Mouse (Mus musculus) spleen, adult 18-20 months (tissue): ENCODE measurements around the gene Tsga10ip.

ENCODE experiments used
- DNase-seq, 2 experiments: peaks; one replicate each; pipeline ENCODE4 v3.0.0; 2022; ENCODE audit warnings: mixed read lengths in 2 of 2

Tsga10ip gene

DNA sequence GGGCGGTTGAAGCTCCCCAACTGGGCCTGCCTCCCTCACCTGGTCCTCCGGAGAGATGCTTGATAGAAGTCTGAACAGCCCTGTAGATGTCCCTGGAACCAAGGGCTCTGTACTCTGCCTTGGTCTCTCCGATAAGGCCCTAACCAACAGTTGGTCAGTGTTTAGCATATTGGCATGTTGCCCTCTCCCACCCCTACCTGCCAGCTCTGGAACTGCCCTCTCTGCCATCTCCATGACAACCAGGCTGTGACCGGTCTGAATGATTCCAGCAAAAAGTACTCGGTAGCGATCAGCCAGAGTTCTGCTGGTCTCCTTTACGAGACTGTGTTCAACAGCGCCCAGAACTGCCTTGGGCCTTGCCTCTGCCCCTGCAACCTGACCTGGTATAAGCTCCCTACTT, at the start of gene Tsga10ip:
TSS of gene Tsga10ip (minus strand) at position 234 of the 400 bp plus-strand sequence.
- no peak for DNase-seq

DNA sequence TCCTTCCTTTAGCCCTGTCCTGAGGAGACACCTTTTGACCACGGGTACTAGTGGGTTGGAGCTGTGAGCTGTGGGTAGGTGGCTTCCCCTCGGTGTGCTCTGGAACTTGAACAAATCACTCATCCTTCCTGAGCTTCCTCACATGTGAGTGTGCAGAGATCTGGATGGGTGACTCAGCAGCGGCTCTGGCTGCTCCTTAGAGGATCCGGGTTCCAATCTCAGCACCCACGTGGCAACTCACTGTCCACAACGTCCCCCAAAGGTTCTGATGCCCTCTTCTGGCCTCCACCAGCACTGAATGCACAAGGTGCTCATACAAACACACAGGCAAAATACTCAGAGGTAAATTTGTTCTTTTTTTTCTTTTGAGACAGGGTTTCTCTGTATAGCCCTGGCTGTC, 49.4 kb upstream of the Tsga10ip start:
- no peak for DNase-seq

DNA sequence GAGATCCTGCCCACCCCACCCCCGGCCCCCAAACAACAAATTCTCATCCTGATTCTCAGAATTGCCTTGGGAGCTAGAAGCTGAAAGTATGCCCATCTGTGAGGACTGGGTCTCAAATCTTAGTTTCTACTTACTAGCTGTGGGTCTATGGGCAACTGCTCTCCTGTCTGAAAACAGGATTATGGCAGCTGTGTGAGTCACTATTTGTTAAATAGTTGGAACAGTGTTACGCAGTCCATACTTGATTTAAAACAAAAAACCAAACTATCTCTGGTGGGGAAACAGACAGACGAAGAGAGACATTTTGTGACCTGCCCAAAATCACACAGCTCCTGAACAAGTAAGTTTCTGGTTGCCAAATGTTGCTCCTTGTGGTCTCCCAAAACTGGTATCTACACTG, 47.3 kb upstream of the Tsga10ip start:
- no peak for DNase-seq

DNA sequence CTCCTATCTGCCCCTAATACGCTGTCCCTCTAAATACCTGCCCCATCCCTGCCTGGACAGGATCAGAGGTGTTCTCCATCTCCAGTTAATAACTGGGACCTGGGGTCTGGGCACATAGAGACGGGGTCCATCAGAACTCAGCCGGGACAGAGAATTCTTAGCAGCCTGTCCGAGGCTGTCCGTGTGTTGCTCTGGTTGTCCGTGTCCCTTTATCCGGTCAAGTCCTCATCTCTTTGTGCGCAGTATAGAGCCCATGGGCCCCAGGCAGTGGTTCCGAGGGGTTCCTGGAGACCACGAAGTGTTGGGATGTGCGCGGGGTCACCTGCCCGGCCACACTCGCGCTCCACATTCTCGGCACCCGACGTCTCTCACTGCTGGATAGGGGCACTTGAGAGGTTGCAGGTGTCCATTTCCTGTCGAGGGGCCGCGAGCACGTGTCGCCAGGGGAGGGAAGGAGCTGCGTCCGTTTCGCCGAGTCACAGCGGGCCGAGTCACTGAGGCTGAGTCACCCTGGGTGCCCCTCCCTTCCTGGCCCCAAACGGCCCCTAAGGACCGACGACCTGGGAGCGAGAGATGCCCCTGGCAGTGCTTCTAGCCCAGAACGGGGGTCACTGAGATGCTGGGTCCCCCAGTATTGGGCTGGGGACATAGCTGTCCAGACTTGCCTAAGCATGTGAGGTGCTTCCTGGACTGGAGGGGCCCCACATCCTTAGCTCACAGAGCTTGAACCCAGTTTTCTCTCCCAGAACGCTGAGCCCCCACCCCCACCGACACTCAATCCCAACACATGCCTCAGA, 46.2 kb upstream of the Tsga10ip start:
- DNase-seq: no peak

DNA sequence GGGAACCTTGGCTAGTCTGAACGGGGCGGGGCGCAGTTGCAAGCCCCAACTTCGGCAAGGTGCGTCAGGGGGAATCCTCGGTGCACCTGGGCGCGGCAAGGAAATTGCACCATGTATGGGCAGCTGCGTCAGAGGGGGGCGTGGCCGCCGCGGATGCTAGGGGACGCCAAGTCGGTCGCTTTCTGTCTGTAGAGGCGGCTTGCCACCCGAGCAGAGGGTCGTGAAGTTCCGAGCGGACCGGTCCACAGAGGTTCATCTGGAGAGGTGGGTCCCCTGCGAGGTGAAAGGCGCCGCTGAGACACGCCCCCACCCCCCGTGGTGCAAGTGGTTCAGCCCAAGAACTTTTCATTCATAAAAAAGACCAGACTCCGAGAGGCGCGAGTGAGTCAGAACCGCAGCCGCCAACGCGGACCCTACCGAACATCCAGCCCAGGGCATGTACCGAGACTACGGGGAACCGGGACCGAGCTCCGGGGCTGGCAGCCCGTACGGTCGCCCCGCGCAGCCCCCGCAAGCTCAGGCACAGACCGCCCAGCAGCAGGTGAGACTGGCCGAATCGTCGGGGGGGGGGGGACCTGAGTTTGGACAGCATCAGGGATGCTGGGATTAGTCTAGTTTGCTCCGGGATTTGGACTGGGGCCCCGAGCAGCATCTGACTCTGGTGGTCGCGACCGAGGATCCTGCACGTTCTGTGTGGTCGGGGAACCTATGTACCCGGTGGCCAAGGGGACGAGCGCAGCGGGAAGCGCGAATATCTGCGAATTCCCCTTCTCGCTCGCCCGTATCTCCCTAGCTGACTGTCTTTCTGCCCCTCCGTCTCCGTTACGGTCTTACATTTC, 45.4 kb upstream of the Tsga10ip start, which contains the start of gene Fosl1:
TSS of gene Fosl1 (plus strand) at position 33 of the 839 bp plus-strand sequence.
- DNase-seq: peak; percentile 66 to 80

DNA sequence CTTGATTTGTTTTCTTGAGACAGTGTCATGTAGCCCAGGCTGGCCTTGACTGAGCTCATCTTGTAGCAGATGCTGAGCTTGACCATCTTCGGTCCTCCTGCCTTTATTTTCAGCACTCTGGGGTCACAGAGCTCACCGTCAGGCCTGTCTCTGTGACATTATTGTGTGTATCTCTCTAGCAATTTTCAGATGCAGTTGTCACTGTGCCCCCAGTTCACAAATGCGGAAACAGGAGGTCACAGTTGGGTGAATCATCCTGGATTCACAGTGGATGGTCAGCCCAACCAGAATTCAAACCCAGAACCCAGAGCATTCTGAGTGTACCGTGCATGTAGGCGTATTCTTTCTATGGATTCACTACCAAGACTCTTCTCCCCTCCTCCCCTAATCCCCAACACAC, 43.4 kb upstream of the Tsga10ip start:
- no peak for DNase-seq

DNA sequence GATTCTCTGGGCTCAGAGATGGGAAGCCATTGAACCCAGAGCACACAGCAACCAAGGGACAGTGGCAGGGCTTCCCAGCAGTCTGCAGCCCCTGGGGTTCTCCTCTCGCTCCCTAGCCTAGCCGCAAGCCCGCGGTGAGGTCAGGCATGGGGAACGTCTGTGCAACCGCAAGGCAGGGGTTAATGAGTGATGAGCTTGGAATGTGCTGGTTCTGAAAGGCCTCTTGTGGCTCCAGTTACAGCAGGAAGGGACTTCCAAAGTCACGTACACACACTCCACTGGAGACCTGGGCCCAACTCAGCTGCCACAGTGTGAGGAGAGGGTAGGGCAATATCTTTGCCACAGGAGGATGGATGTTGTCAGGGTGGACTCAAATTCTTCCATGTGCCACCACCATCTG, 42.6 kb upstream of the Tsga10ip start:
- no peak for DNase-seq

DNA sequence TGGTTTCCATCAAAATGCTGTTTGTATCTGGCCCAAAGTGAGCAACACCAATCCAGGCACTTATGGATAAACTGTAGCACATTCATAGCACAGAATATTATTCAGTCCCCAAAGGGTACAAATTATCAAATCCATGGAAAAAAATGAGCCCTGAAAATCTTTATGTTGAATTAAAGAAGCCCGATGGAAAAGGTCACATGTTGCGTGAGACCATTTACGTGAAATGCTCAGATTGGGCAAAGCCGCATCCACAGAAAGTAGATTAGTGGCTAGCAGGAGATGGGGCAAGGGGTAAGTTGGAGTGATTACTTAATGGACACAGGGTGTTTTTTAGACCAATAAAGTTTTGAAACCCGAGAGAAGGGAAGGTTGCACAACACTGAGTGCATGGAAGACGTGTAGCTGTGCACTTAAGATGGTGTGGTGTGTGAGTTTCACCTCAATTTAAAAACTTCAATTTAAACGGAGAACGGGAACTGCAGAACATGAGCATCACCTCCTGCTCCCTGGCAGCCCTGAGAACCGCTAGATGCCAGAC, 42.1 kb upstream of the Tsga10ip start:
- no peak for DNase-seq

DNA sequence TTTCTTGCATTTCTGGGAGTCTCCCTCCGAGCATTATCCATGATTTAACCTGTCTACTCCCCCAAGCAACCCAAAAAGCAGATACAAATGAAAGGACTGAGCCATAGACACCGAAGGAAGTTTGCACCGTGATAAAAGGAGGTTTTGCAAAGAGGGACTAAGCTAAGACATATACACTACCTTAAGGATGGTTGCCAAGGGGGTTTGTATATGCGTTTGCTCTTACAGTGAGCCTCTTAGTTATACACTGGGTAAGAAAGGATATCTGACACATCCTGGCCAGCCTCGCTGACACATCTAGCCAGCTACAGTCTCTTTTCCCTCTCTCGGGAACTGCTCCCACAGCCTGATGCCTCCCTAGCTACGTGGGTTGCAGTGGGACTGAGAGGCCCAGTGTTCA, 31.6 kb upstream of the Tsga10ip start:
- DNase-seq: no peak

DNA sequence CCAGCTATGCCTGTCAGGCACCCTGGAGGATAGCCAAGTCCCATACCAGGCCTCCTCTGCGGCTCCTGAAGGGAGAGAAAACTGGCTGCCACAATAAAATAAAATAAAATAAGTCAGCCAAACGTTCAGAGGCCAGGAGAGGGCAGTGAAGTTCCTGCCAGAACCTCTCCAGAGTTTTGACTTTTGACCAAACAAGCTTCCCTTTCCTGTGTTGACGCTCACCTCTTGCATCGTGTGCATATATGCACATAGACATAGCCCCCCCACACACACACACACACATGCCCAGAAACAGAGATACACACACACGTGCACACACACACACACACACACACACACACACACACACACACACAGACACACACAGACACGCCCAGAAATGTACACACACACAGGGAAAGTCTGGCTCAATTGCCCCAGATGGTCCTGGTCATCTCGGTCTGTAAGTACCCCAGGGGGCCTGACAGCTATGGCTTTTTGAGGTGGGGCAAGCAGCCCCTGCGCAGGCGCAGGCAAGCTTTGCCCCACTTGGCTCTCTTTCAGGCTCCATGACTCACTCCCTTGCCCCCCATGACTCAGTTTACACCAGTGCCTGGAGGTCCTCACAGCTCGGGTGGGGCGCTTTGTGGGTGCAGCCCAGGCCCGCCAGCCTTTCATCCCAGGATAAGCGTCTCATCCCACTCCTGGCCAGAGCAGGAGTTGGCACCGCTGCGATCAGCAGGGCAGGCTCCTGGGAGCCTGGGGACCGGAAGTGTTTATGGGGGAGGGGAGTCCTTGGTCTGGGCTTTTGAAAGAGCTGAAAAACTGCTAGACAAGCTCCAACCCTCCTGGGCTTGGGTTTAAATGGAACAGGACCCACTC, 30.9 kb upstream of the Tsga10ip start:
- DNase-seq: peak in 1 of 2 experiments; percentile 46

DNA sequence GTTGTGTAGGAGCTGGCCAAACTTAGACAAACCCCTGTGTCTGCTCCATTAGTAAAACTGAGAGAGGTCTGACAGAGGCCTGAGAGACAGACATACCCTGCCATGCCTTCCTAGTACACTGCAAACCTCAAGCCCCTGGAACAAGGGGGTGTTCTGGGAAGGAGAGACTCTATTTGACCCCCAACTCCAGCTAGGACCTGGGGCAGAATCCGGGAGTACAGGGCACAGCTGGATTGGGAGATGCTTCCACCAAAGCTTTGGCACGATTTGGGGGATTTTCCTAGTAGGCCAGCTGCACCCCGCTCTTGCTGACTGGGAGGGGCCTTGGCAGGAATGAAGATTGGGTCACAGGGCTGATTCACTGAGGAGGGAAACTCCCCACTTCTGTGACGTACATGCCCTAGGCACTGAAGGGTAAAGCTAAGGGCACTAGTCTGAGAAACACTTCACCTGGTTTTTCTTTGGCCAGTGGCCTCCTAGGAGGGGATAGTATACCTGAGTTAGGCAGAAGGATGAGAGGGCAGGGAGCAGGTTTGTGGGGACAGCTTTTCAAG, 29.7 kb upstream of the Tsga10ip start:
- no peak for DNase-seq

DNA sequence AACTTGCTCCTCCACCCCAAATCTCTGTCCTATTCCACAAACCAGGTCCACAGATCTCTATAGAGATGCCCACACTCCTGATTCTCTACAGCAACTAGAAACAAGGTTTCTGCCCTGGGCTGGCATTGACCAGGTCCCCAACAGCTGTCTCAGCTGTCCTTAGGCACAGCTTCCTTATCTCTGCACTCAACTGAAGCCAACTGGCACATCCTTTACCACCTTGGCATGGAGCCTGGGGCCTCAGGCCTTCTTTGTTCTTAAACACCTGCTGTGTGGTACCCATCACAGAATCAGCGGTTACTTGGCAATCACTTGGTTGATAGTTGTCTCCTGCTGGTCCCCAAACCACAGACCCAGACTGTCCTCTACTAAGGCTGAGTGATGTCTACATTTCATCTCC, 28.1 kb upstream of the Tsga10ip start:
- DNase-seq: no peak

DNA sequence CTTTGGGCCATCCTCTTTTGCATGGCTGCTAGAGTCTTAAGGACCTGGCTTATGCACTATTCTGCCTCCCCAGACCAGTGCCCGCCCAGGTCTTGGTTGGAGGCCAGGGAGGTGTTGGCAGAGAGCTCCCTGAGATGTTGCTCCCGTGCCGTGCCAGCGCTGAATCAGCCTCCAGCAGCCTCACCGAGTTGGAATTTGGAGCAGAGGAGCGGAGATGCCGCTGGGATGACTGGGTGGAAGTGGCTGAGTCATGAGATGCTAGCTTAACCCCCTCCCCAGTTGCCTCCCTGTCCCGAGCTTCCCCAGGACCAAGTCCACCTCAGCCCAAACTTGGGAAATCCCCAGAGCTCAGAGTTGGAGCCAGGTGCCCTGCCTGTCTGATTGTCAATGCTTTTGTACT, 27.5 kb upstream of the Tsga10ip start:
- no peak for DNase-seq

DNA sequence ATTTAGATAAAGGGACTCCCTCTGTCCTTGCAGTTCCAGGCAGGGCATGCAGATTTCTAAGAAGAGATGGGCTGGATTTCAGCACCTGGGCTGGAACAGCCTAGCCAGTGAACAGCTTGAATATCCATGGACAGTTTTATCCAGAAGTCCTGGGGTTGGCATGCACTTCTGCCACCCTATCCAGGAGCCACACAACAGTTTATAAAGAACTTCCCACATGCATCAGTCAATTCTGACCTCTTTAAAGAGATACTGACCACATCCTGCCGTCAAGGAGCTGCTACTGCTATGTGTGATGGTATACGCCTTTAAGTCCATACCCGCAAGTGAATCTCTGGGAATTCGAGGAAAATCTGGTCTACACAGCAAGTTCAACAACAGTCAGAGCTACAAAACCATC, 26.9 kb upstream of the Tsga10ip start:
- DNase-seq: no peak

DNA sequence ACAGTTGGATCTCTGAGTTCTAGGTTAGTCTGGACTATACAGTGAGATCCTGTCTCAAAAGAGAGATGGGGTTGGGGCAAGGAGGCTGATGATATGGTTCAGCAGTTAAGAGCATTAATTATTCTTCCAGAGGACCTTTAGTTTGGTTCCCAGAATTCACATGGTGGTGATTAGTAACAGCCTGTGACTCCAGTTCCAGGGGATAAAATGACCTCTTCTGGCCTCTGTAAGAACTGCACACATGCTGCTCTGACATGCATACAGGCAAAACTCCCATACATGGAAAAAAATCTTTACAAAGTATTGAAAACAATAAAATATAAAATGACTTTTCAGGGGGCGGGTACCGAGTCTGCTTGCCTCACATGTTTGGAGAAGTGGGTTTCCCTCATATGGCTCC, 25.8 kb upstream of the Tsga10ip start:
- peak in 1 of 2 experiments; percentile 26 for DNase-seq

DNA sequence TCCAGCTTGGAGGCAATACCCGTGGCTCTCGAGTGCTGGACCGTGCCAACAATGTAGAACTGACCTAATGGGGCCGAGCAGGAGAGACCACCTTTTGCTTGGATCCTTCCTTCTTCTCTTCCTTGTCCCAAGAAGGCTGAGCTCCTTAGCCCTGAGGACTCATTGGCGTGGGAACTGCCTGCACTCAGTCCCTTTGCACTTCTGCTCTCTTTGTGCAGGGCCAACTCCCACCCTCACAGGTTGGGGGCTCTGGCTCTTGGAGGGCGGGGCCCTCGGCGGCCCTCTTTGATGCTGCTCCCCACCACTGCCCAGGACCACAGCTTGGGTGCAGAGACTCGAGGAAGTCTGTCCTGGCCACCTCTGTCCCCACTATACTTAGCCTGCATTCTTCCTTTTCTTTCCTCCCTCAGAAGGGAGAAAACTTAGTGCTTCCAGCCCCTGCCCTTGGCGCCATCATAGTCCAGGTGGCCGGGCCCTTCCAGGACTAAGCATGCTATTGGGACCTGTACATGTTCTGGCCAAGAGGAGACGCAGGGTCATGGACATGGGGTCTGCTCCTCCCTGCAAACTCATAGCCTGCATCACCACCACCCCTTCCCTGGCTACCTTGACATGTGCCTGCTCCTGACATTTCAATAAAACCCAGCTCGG, 24.4 kb upstream of the Tsga10ip start:
- no peak for DNase-seq

DNA sequence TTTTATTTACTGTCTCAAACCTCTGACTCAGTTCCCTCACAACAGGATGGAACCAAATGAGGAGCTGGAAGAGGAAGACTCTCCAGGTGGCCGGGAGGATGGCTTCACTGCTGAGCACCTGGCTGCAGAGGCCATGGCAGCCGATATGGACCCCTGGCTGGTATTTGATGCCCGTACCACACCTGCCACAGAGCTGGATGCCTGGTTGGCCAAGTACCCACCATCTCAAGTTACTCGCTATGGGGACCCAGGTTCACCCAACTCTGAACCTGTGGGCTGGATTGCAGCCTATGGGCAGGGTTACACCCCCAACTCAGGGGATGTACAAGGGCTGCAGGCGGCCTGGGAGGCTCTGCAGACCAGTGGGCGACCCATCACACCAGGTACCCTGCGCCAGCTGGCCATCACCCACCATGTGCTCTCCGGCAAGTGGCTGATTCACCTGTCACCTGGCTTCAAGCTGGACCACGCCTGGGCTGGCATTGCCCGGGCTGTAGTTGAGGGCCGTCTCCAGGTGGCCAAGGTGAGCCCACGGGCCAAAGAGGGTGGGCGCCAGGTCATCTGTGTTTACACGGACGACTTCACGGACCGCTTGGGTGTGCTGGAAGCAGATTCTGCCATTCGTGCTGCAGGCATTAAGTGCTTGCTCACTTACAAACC, 23.7 kb upstream of the Tsga10ip start:
- DNase-seq: no peak

DNA sequence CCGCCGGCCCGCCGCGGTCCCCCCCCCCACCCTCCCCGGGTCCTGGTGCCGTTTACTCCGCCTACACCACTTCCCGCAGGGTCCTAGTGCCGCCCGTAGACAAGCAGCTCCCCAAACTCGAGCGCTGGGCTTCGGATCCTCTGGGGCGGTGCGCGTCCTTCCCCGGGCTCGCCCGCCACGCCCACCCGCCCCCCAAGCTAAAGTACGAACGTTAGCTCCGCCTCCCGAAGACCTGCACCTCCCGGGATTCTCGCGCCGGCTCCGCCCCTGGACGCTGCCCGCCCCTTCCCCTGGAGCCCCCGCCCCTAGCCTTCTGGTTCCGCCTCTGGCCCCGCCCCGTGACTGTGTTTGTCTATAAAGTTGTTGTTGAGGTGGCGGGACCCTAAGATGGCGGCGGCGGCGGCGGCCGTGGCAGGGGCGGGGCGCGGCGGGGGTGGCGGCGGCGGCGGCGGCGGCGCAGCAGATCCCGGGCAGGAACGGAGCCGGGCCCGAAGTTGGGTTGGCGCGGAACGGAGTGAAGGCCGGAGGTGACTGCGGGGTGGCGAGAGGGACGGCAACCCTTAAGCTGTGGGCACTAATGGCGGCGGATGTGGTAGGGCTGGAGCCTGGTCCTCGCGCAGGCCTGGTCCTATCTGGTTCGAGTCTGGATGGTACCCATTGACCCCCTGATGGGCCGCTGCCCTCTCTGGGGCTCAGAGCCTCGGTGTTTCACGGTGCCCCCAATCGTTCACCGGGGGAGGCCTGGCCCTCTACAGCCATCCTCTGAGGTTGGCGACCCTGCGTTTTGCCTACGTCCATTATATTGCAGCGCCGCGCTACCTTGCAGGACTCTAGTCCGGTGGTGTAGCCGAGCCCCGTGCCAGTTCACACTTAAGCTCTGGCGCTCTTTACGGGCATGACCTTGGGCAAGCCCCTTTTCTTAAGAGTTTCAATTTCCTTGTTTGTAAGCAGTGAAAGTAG, 22.7 kb upstream of the Tsga10ip start, which contains the start of the genes Drap1 and AI837181:
TSS of gene Drap1 (minus strand) at position 198 of the 960 bp plus-strand sequence.
TSS of gene AI837181 (plus strand) at position 363 of the 960 bp plus-strand sequence.
- DNase-seq: peak; percentile 90 to 95

DNA sequence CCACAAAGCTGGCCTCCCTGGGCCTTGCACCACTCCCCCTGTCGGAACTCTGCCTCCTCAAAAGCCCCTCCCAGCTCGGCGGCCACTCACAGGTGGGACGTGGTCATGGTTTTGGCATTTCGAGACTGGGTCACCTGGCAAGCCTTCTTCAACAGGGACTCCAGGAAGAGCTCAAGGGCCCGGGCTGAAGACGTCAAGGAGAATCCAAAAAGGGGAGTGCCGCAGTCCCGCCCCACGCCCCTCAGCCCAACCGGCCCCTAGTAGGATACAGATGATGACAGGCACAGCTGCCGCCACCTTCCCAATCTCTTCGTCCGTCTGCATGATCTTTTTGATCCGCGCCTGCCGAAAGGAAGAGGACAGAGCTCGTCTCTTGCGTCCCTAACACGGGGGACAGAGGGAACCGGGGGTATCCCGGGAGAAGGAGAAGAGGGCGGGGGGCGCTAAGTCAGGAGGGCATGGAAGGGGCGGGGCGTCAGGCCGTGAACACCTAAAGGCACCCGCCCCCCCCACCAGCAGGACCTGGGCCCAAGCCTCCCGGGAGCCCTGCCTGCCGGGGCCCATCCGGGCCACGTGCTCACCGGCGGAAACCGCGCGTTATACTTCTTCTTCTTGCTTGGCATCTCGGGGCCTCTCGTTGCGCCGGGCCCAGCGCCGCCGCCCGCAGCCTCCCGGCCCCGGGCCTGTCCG, 21.9 kb upstream of the Tsga10ip start:
- peak; percentile 72 to 74 for DNase-seq
